Mouse (Mus musculus): ENCODE measurements at regions not wholly inside any gene's neighbourhood (a gene's known extent, or its start where the extent isn't known, plus 50 kb on each side); places are given as distances from the start of the nearest gene placed in this dataset.
A peak's percentile ranks its signal among the peaks of the same experiment; 100 is the strongest.

DNA sequence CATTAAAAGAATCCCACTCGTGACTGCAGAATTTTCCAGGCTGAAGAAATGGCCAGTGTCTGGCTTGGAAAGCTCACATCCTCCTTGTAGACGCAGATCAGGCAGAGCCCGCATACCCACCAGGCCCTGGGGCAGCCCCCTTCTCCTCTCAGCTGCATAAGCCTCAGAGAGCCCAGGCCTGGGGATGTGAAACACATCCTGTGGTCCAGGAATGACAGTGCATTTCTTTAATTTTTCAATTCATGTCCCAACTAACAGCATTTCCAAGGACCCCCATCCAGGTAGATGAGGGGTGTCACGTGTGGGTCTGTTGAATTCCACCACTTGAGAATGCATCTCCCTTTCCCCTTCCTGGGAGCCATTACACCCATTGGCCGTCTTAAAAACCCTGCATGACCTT is 68.6 kb upstream of the Ppp2r5c start (continued):
- TF ChIP-seq MXI1 (IDR thresholded peaks at IDR 0.05; ENCODE audit: low read depth, low read length) (no peak), JUND (conservative IDR thresholded peaks at IDR 0.05; ENCODE audit: low read depth, low read length) (no peak; the same call in 1 of the 2 replicates), IRF4 (IDR thresholded peaks at IDR 0.05; ENCODE audit: low read depth, low read length) (peak; percentile 90), CHD2 (IDR thresholded peaks at IDR 0.05; ENCODE audit: low read length) (no peak), POLR2A (IDR thresholded peaks at IDR 0.05; ENCODE audit: low read depth, low read length) (no peak), ETS1 (conservative IDR thresholded peaks at IDR 0.05; ENCODE audit: low read depth, low read length) (no peak), MAX (IDR thresholded peaks at IDR 0.05; ENCODE audit: low read length) (no peak), PAX5 (IDR thresholded peaks at IDR 0.05; ENCODE audit: low read length) (no peak), ZC3H11A (IDR thresholded peaks at IDR 0.05; ENCODE audit: low read depth, low read length) (no peak), NELFE (IDR thresholded peaks at IDR 0.05; ENCODE audit: low read depth, low read length) (no peak), SMC3 (IDR thresholded peaks at IDR 0.05; ENCODE audit: low read depth, low read length) (no peak), POLR2AphosphoS2 (IDR thresholded peaks at IDR 0.05; ENCODE audit: low read depth, low read length) (no peak), MAZ (IDR thresholded peaks at IDR 0.05; ENCODE audit: low read depth, low read length) (no peak)

DNA sequence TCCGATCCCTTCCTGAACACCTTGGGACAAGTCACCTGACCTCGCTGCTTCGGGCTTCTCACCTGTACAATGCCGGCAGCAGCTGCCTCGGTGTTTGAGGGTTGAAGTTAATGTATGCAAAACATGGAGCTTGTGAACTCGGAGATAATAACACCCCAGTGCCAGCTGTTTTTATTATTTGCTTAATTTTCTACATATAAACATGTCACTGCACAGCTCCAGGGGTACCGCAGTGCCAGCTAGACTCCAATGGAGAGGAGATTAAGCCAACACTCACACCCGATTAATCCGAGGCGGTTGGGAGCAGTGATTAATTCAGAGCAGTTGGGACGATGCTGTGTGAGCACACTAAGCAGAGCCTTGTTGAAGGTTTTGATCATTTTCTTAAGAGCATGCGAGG is 67.2 kb upstream of the Ppp2r5c start:
- in situ Hi-C loops (cut with MboI; ENCODE audit: low pct_ligation_motif_present, low pct_unique_long_range_greater_than_20kb, low sequenced_read_pairs) = loop anchor here (10.0 to 25.0 kb wide), 3 partner anchors 342 to 1485 kb away; partner anchors contain the start of genes Wars and Wdr25
- Histone ChIP-seq H3K27ac (ENCODE audit: insufficient read depth, low read depth) (no peak overlapping the region), H3K4me1 (ENCODE audit: control insufficient read depth in 1 of 2, insufficient read depth in 2 of 2) (peaks cover 11 to 33% of the 10 kb centered on the region in 2 experiments), H3K79me2 (replicated peaks; ENCODE audit: control insufficient read depth, extremely low read depth, insufficient read depth, poor library complexity, severe bottlenecking) (no peaks in the 10 kb centered on the region), H3K27me3 (replicated peaks) (peaks cover 24% of the 10 kb centered on the region), H3K9me3 (replicated peaks; ENCODE audit: low read length) (no peaks in the 10 kb centered on the region), H3K4me2 (ENCODE audit: insufficient read depth, low read depth, poor library complexity, severe bottlenecking) (no peak overlapping the region), H3K9ac (ENCODE audit: insufficient read depth, low read depth) (no peak overlapping the region), H3K36me3 (replicated peaks in 1 of 2; ENCODE audit: control insufficient read depth in 1 of 2, insufficient read depth in 1 of 2, low read length in 1 of 2) (no peaks in the 10 kb centered on the region), H3K4me3 (replicated peaks in 1 of 3; ENCODE audit: low read depth in 2 of 3, low read length in 2 of 3, poor library complexity in 1 of 3) (no peak overlapping the region)
- no peak for TF ChIP-seq ZNF384 (IDR thresholded peaks at IDR 0.05; ENCODE audit: low read depth, low read length)
- TF ChIP-seq JUN (IDR thresholded peaks at IDR 0.05; ENCODE audit: insufficient read depth, low read depth, low read length) = no peak
- no peak for TF ChIP-seq MAX (IDR thresholded peaks at IDR 0.05; ENCODE audit: low read length)
- TF ChIP-seq RAD21 (IDR thresholded peaks at IDR 0.05; ENCODE audit: low read depth, low read length) = no peak
- TF ChIP-seq MEF2A (IDR thresholded peaks at IDR 0.05; ENCODE audit: borderline replicate concordance, low read depth, low read length) = no peak
- dilution Hi-C loops (cut with MboI; ENCODE audit: extremely low pct_ligation_motif_present, extremely low pct_unique_long_range_greater_than_20kb, low sequenced_read_pairs) = no loop called here
- no peak for DNase-seq (ENCODE audit: extremely low read depth)

DNA sequence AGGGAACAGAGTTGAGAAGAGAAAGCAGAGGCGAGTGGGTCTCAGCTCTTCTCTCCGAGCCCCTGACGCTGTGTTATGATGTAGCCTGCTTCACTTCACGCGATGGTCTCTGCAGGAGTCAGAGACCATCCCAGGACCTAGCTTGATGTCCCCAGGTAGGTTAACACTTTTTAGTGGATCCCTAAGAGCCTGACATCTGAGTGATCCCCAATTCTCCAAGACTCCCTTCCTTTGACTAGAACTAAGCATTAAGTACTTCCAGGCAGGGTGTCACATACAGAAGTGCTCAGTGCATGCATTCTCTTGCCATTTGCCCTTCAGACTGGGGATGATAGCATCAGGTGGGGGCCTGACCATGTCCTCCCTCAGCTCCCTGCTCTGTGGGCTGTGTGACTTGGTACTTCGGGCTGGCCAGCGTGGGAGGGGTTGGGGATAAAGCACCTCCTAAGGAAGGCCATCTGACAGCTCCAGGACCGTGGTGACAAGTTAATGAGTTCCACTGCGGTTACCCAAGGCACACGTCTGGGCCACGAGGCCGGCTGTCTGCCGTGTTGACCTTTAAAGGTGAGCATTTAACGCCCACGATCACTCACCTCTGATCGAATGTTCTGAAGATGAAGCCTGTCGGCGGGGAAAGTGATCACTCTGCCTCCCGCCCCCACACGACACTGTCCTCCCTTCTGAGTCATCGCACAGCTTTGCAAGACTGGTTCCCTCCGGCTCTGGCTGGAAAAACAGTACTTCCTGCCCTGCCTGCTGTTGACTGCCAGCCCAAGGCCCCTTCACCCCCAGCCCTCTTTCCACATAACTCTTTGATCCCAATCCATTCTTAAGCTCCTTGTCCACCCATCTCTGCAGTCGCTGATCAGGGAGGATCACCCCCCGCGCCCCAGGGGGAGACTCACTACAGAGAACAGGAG is 65.8 kb upstream of the Ppp2r5c start:
- H3K4me3 ChIP-seq (replicated peaks in 1 of 3; ENCODE audit: low read depth in 2 of 3, low read length in 2 of 3, poor library complexity in 1 of 3) = no peak overlapping the region
- dilution Hi-C loops (cut with MboI; ENCODE audit: extremely low pct_ligation_motif_present, extremely low pct_unique_long_range_greater_than_20kb, low sequenced_read_pairs) = no loop called here
- peaks cover 17% of the 10 kb centered on the region for H3K27me3 ChIP-seq (replicated peaks)
- H3K9ac ChIP-seq (ENCODE audit: insufficient read depth, low read depth) = no peak overlapping the region
- H3K4me1 ChIP-seq (ENCODE audit: control insufficient read depth in 1 of 2, insufficient read depth in 2 of 2) = peaks cover 11 to 33% of the 10 kb centered on the region in 2 experiments
- no peak overlapping the region for H3K27ac ChIP-seq (ENCODE audit: insufficient read depth, low read depth)
- H3K9me3 ChIP-seq (replicated peaks; ENCODE audit: low read length) = no peaks in the 10 kb centered on the region
- in situ Hi-C loops (cut with MboI; ENCODE audit: low pct_ligation_motif_present, low pct_unique_long_range_greater_than_20kb, low sequenced_read_pairs) = loop anchor here (25.0 kb wide), 1 partner anchor 344 kb away; no protein-coding TSS in a partner anchor
- H3K4me2 ChIP-seq (ENCODE audit: insufficient read depth, low read depth, poor library complexity, severe bottlenecking) = no peak overlapping the region
- no peak for DNase-seq (ENCODE audit: extremely low read depth)
- TF ChIP-seq MAZ (IDR thresholded peaks at IDR 0.05; ENCODE audit: low read depth, low read length) (no peak), ELF1 (IDR thresholded peaks at IDR 0.05; ENCODE audit: low read depth, low read length) (no peak), CHD1 (IDR thresholded peaks at IDR 0.05; ENCODE audit: low read depth, low read length) (no peak), ETS1 (conservative IDR thresholded peaks at IDR 0.05; ENCODE audit: low read depth, low read length) (no peak), PAX5 (IDR thresholded peaks at IDR 0.05; ENCODE audit: low read length) (no peak), ZMIZ1 (IDR thresholded peaks at IDR 0.05; ENCODE audit: low read depth, low read length) (no peak), MYC (IDR thresholded peaks at IDR 0.05; ENCODE audit: low read depth, low read length) (no peak)
- no peaks in the 10 kb centered on the region for H3K36me3 ChIP-seq (replicated peaks in 1 of 2; ENCODE audit: control insufficient read depth in 1 of 2, insufficient read depth in 1 of 2, low read length in 1 of 2)
- H3K79me2 ChIP-seq (replicated peaks; ENCODE audit: control insufficient read depth, extremely low read depth, insufficient read depth, poor library complexity, severe bottlenecking) = no peaks in the 10 kb centered on the region
